ENCODE assay signal across 9 mouse cellular contexts in genomic region chr4:46544313-46544712, GRCm38 (mm10). TPM values are rescaled to one million over a fixed set of nuclear protein-coding genes. Genes with fewer than 3 reads are reported as not detected.
DNase-seq lines count a peak whose midpoint lies in the region; TF ChIP-seq lines count a peak whose summit lies in the region.
"Had no signal": no experiment of that assay in that cellular context is flagged by ENCODE, and none has a peak within 500 bp of the region (broad histone marks: within the 10 kb centered on the region; RNA-seq: fewer than 3 reads in every experiment).

No protein-coding gene starts in this region.

- peak; percentile 24; the same call in 1 of the 2 replicates for TF ChIP-seq CTCF in gastrocnemius, adult 2 months (IDR thresholded peaks at IDR 0.05)

- no peak overlapping the region for H3K27ac ChIP-seq in gastrocnemius, adult 2 months
- no peak overlapping the region for H3K27ac ChIP-seq in midbrain, embryonic 10.5 days (replicated peaks)
- H3K27ac ChIP-seq: lung, embryonic 15.5 days had no signal

- intact Hi-C loops in gastrocnemius, adult 2 months (cut with DNase I), result no loop called here

- no peaks in the 10 kb centered on the region for H3K9me3 ChIP-seq in midbrain, embryonic 10.5 days (replicated peaks)
- H3K9me3 ChIP-seq: lung, embryonic 15.5 days had no signal

- no peaks in the 10 kb centered on the region for H3K36me3 ChIP-seq in midbrain, embryonic 10.5 days
- H3K36me3 ChIP-seq: lung, embryonic 15.5 days had no signal

- no peak overlapping the region for H3K4me3 ChIP-seq in gastrocnemius, adult 2 months
- no peak overlapping the region for H3K4me3 ChIP-seq in midbrain, embryonic 10.5 days
- H3K4me3 ChIP-seq: lung, embryonic 15.5 days had no signal

- H3K27me3 ChIP-seq in midbrain, embryonic 10.5 days (ENCODE audit: low read depth, poor library complexity, severe bottlenecking), result peaks cover 10% of the 10 kb centered on the region

- 28% methylated on average over 1 of the region's 1 CpGs for WGBS in midbrain, embryonic 10.5 days

- DNase-seq in gastrocnemius, adult 2 months, result no peak
- no peak for DNase-seq in gastrocnemius, adult 18-20 months (ENCODE audit: low spot score)
- peak; percentile 64 for DNase-seq in thymus, postnatal 0 days (ENCODE audit: low spot score)
- no peak for DNase-seq in thymus, adult 18-20 months
- DNase-seq in induced T-regulatory cell, adult 2 months (ENCODE audit: low read depth), result peak; percentile 89
- DNase-seq in thymus, postnatal 4 days, result peak; percentile 76
- DNase-seq in ovary, adult 18-20 months (ENCODE audit: low spot score), result no peak
- no peak for DNase-seq in midbrain, embryonic 10.5 days (ENCODE audit: low spot score)

- peaks cover 16% of the 10 kb centered on the region for H3K4me1 ChIP-seq in midbrain, embryonic 10.5 days
- H3K4me1 ChIP-seq: lung, embryonic 15.5 days had no signal

RNA-seq across cellular contexts. Expression of gene Trim14, which starts 8.4 kb away (rescaled TPM):
- total RNA-seq in gastrocnemius, adult 2 months (2021), result 1 to 10 TPM in 1 of 2 experiments, under 1 TPM in 1; 0.56 to 1.2 TPM
- total RNA-seq in gastrocnemius, adult 18-20 months (2021), result under 1 TPM; 0.50 to 0.76 TPM
- 19.8 and 22.4 TPM in 2 replicates for polyA plus RNA-seq in thymus, postnatal 0 days (2015; fragmentation: Nextera tagmentation; extraction: Ambion mirVana)
- polyA plus RNA-seq in midbrain, embryonic 10.5 days (2016; fragmentation: Nextera tagmentation; extraction: Ambion mirVana), result 0.62 and 0.63 TPM in 2 replicates

RNA-seq across cellular contexts. Expression of gene Nans, which starts 55.3 kb away (rescaled TPM):
- total RNA-seq in gastrocnemius, adult 2 months (2021), result 10 to 100 TPM; 15.1 to 20.6 TPM
- total RNA-seq in gastrocnemius, adult 18-20 months (2021), result 10 to 100 TPM; 17.6 to 19.9 TPM
- polyA plus RNA-seq in thymus, postnatal 0 days (2015; fragmentation: Nextera tagmentation; extraction: Ambion mirVana), result 111 and 114 TPM in 2 replicates
- 77.1 and 80.6 TPM in 2 replicates for polyA plus RNA-seq in midbrain, embryonic 10.5 days (2016; fragmentation: Nextera tagmentation; extraction: Ambion mirVana)

RNA-seq across cellular contexts. Expression of gene Coro2a, which starts 57.7 kb away (rescaled TPM):
- total RNA-seq in gastrocnemius, adult 2 months (2021), result under 1 TPM; 0.10 to 0.39 TPM
- total RNA-seq in gastrocnemius, adult 18-20 months (2021), result under 1 TPM; 0.11 to 0.26 TPM
- 12.2 and 14.5 TPM in 2 replicates for polyA plus RNA-seq in thymus, postnatal 0 days (2015; fragmentation: Nextera tagmentation; extraction: Ambion mirVana)
- polyA plus RNA-seq in midbrain, embryonic 10.5 days (2016; fragmentation: Nextera tagmentation; extraction: Ambion mirVana), result 2.8 TPM in 2 replicates

Comparison
In these comparisons a context has a peak if more than half of its experiments do, and no peak if none do; other contexts are left out.
1. DNase-seq: peak in thymus, postnatal 0 days (single experiment), induced T-regulatory cell, adult 2 months (single experiment) and thymus, postnatal 4 days (single experiment); none in gastrocnemius, adult 2 months (single experiment), gastrocnemius, adult 18-20 months (single experiment), thymus, adult 18-20 months (0 of 2), ovary, adult 18-20 months (single experiment) and midbrain, embryonic 10.5 days (single experiment).